Comparison of ENCODE assay signal across 22 mouse cellular contexts in genomic region chr11:98972801-98973360, GRCm38 (mm10). TPM values are rescaled to one million over a fixed set of nuclear protein-coding genes. Genes with fewer than 3 reads are reported as not detected.
DNase-seq lines count a peak whose midpoint lies in the region; ATAC-seq lines count a peak whose summit lies in the region.
"Had no signal": no experiment of that assay in that cellular context is flagged by ENCODE, and none has a peak within 500 bp of the region (broad histone marks: within the 10 kb centered on the region; RNA-seq: fewer than 3 reads in every experiment).

No protein-coding gene starts in this region.

- no peak overlapping the region for H3K4me2 ChIP-seq in neural tube, embryonic 12.5 days (replicated peaks)
- no peak overlapping the region for H3K4me2 ChIP-seq in neural tube, embryonic 15.5 days
- H3K4me2 ChIP-seq: heart, embryonic 15.5 days; hindbrain, embryonic 14.5 days; liver, embryonic 15.5 days; lung, embryonic 14.5 days; midbrain, embryonic 15.5 days had no signal

- H3K36me3 ChIP-seq in neural tube, embryonic 12.5 days = peaks cover 58% of the 10 kb centered on the region
- peaks cover 26% of the 10 kb centered on the region for H3K36me3 ChIP-seq in neural tube, embryonic 15.5 days
- H3K36me3 ChIP-seq in hindbrain, embryonic 10.5 days = peaks cover 62% of the 10 kb centered on the region
- H3K36me3 ChIP-seq: midbrain, embryonic 15.5 days had no signal

- 0 out of 2 replicates have a peak overlapping the region, but pooled peaks have one; percentile 1 for H3K27ac ChIP-seq in neural tube, embryonic 12.5 days
- H3K27ac ChIP-seq in neural tube, embryonic 15.5 days (replicated peaks) = no peak overlapping the region
- H3K27ac ChIP-seq in hindbrain, embryonic 10.5 days = no peak overlapping the region
- H3K27ac ChIP-seq: heart, embryonic 15.5 days; hindbrain, embryonic 14.5 days; layer of hippocampus, adult 2 months; left cerebral cortex, adult 2 months; liver, embryonic 15.5 days; midbrain, embryonic 15.5 days had no signal

- H3K4me3 ChIP-seq in neural tube, embryonic 12.5 days = no peak overlapping the region
- H3K4me3 ChIP-seq in neural tube, embryonic 15.5 days (replicated peaks) = no peak overlapping the region
- H3K4me3 ChIP-seq in hindbrain, embryonic 10.5 days = no peak overlapping the region
- H3K4me3 ChIP-seq: heart, embryonic 10.5 days; heart, embryonic 15.5 days; layer of hippocampus, adult 2 months; left cerebral cortex, adult 2 months; liver, embryonic 15.5 days; midbrain, embryonic 15.5 days had no signal

- DNase-seq in CD4-positive, CD25-positive, alpha-beta regulatory T cell, adult 2 months (ENCODE audit: low read depth, low spot score) = peak; percentile 20
- peak; percentile 93 for DNase-seq in heart, adult 11 months
- DNase-seq in heart, postnatal 25 days (ENCODE audit: low spot score) = no peak
- peak; percentile 25 for DNase-seq in naive thymus-derived CD4-positive, alpha-beta T cell, adult 2 months (ENCODE audit: low read depth)
- no peak for DNase-seq in hindbrain, embryonic 10.5 days (ENCODE audit: low spot score)

- H3K9ac ChIP-seq in neural tube, embryonic 12.5 days = no peak overlapping the region
- H3K9ac ChIP-seq in neural tube, embryonic 15.5 days (replicated peaks) = no peak overlapping the region
- H3K9ac ChIP-seq: heart, embryonic 15.5 days; hindbrain, embryonic 14.5 days; liver, embryonic 15.5 days; lung, embryonic 14.5 days; midbrain, embryonic 15.5 days had no signal

- intact Hi-C loops in heart, postnatal 25 days (cut with DNase I) = loop anchor here (1.0 to 5.0 kb wide), 3 partner anchors 40 to 111 kb away; partner anchors contain the start of gene Wipf2

- 92% methylated on average over 9 of the region's 9 CpGs for WGBS in neural tube, embryonic 12.5 days
- 88% methylated on average over 9 of the region's 9 CpGs for WGBS in neural tube, embryonic 15.5 days
- WGBS in hindbrain, embryonic 10.5 days = 91% methylated on average over 9 of the region's 9 CpGs

- H3K9me3 ChIP-seq in neural tube, embryonic 12.5 days = no peaks in the 10 kb centered on the region
- no peaks in the 10 kb centered on the region for H3K9me3 ChIP-seq in neural tube, embryonic 15.5 days (replicated peaks)
- no peaks in the 10 kb centered on the region for H3K9me3 ChIP-seq in hindbrain, embryonic 10.5 days
- H3K9me3 ChIP-seq: heart, embryonic 10.5 days; heart, embryonic 15.5 days; liver, embryonic 15.5 days; midbrain, embryonic 15.5 days had no signal

- no peaks in the 10 kb centered on the region for H3K27me3 ChIP-seq in neural tube, embryonic 12.5 days (replicated peaks)
- no peaks in the 10 kb centered on the region for H3K27me3 ChIP-seq in neural tube, embryonic 15.5 days (replicated peaks)
- H3K27me3 ChIP-seq in hindbrain, embryonic 10.5 days (ENCODE audit: insufficient read depth, poor library complexity, severe bottlenecking) = peaks cover 9% of the 10 kb centered on the region; the same call in 1 of the 2 replicates
- H3K27me3 ChIP-seq: heart, embryonic 15.5 days; midbrain, embryonic 15.5 days; Patski had no signal

- no peak for ATAC-seq in CD4-positive, CD25-positive, alpha-beta regulatory T cell, adult 4 months
- ATAC-seq in neural tube, embryonic 12.5 days (ENCODE audit: low FRiP score, low read depth) = no peak
- no peak for ATAC-seq in neural tube, embryonic 15.5 days (ENCODE audit: low FRiP score)
- ATAC-seq: forebrain, embryonic 14.5 days; midbrain, embryonic 15.5 days; Patski had no signal

- H3K4me1 ChIP-seq in neural tube, embryonic 12.5 days = peaks cover 46% of the 10 kb centered on the region
- H3K4me1 ChIP-seq in neural tube, embryonic 15.5 days = peaks cover 45% of the 10 kb centered on the region
- H3K4me1 ChIP-seq in hindbrain, embryonic 10.5 days (replicated peaks) = peaks cover 59% of the 10 kb centered on the region

RNA-seq across cellular contexts. Expression of gene Gjd3, which starts 9.9 kb away (rescaled TPM):
- polyA plus RNA-seq in CD4-positive, CD25-positive, alpha-beta regulatory T cell, adult 4 months (2017; shearing (Covaris generic)) = not detected
- 1 to 10 TPM in 1 of 2 experiments, under 1 TPM in 1; 0.52 to 1.1 TPM for total RNA-seq in heart, postnatal 25 days (2021)
- polyA plus RNA-seq in neural tube, embryonic 12.5 days (2016; fragmentation: Nextera tagmentation; extraction: Ambion mirVana) = 1.8 and 2.0 TPM in 2 replicates
- 2.2 and 3.0 TPM in 2 replicates for polyA plus RNA-seq in neural tube, embryonic 15.5 days (2015; fragmentation: Nextera tagmentation; extraction: Ambion mirVana)
- 0.44 TPM in 1 of 2 replicates, not detected in the other for polyA plus RNA-seq in hindbrain, embryonic 10.5 days (2016; fragmentation: Nextera tagmentation; extraction: Ambion mirVana)
- total RNA-seq: gastrocnemius, postnatal 14 days; MEL had no signal
- polyA plus RNA-seq: C2C12; inflammation-experienced regulatory T-cells, adult 6 months; liver, embryonic 15.5 days; lung, embryonic 14.5 days had no signal

RNA-seq across cellular contexts. Expression of gene Rara, which starts 45.3 kb away (rescaled TPM):
- 1 to 10 TPM; 8.6 to 8.9 TPM for polyA plus RNA-seq in CD4-positive, CD25-positive, alpha-beta regulatory T cell, adult 4 months (2017; shearing (Covaris generic))
- total RNA-seq in heart, postnatal 25 days (2021) = 10 to 100 TPM; 11.8 TPM
- 51.1 and 52.5 TPM in 2 replicates for polyA plus RNA-seq in neural tube, embryonic 12.5 days (2016; fragmentation: Nextera tagmentation; extraction: Ambion mirVana)
- polyA plus RNA-seq in neural tube, embryonic 15.5 days (2015; fragmentation: Nextera tagmentation; extraction: Ambion mirVana) = 17.3 and 19.9 TPM in 2 replicates
- polyA plus RNA-seq in hindbrain, embryonic 10.5 days (2016; fragmentation: Nextera tagmentation; extraction: Ambion mirVana) = 28.4 and 53.7 TPM in 2 replicates

RNA-seq across cellular contexts. Expression of gene Top2a, which starts 51.1 kb away (rescaled TPM):
- 10 to 100 TPM; 39.6 to 58.8 TPM for polyA plus RNA-seq in CD4-positive, CD25-positive, alpha-beta regulatory T cell, adult 4 months (2017; shearing (Covaris generic))
- 1 to 10 TPM; 4.2 to 4.6 TPM for total RNA-seq in heart, postnatal 25 days (2021)
- polyA plus RNA-seq in neural tube, embryonic 12.5 days (2016; fragmentation: Nextera tagmentation; extraction: Ambion mirVana) = 190 and 194 TPM in 2 replicates
- polyA plus RNA-seq in neural tube, embryonic 15.5 days (2015; fragmentation: Nextera tagmentation; extraction: Ambion mirVana) = 25.8 and 71.2 TPM in 2 replicates
- polyA plus RNA-seq in hindbrain, embryonic 10.5 days (2016; fragmentation: Nextera tagmentation; extraction: Ambion mirVana) = 225 and 320 TPM in 2 replicates

Comparison
In these comparisons a context has a peak if more than half of its experiments do, and no peak if none do; other contexts are left out.
1. DNase-seq: peak in CD4-positive, CD25-positive, alpha-beta regulatory T cell, adult 2 months (single experiment), heart, adult 11 months (single experiment) and naive thymus-derived CD4-positive, alpha-beta T cell, adult 2 months (single experiment); none in heart, postnatal 25 days (single experiment) and hindbrain, embryonic 10.5 days (single experiment).